Mouse (Mus musculus) frontal cortex, postnatal 36 days (tissue): Measurements from ENCODE around the gene Gm21983.
A peak's percentile ranks its signal among the peaks of the same experiment; 100 is the strongest.

Experiments
- DNase-seq, 2 experiments: peaks; one replicate each; pipeline ENCODE4 v3.0.0; 2022; ENCODE audit warnings: low spot score in 2 of 2

Gene Gm21983

GRCm38 (mm10) chr7:27185986-27186385 is 5.1 kb upstream of the Gm21983 start:
- DNase-seq: no peak

- no peak for DNase-seq
Observed at GRCm38 (mm10) chr7:27184964-27185363, 4.1 kb upstream of the Gm21983 start.

GRCm38 (mm10) chr7:27182498-27182897 is 1.6 kb upstream of the Gm21983 start:
- no peak for DNase-seq

- DNase-seq: no peak
Observed at GRCm38 (mm10) chr7:27180036-27180435, 850 bp downstream of the Gm21983 start.

GRCm38 (mm10) chr7:27179217-27179918 is 1.5 kb downstream of the Gm21983 start:
- no peak for DNase-seq

GRCm38 (mm10) chr7:27178324-27179216 is 2.3 kb downstream of the Gm21983 start, which contains the start of gene Rab4b:
Rab4b (minus strand) TSS chr7:27178896.
- DNase-seq: peak; percentile 99

GRCm38 (mm10) chr7:27177942-27178323 is 3.0 kb downstream of the Gm21983 start:
- no peak for DNase-seq

- DNase-seq: no peak
Observed at GRCm38 (mm10) chr7:27174896-27175295, 6.0 kb downstream of the Gm21983 start.

- no peak for DNase-seq
Observed at GRCm38 (mm10) chr7:27174496-27174895, 6.4 kb downstream of the Gm21983 start.

GRCm38 (mm10) chr7:27170981-27171380 is 9.9 kb downstream of the Gm21983 start:
- DNase-seq: no peak

GRCm38 (mm10) chr7:27168371-27168770 is 12.5 kb downstream of the Gm21983 start:
- no peak for DNase-seq

- no peak for DNase-seq
Observed at GRCm38 (mm10) chr7:27167475-27168094, 13.3 kb downstream of the Gm21983 start.

- DNase-seq: peak; percentile 92 to 94
Observed at GRCm38 (mm10) chr7:27166614-27167474, 14.0 kb downstream of the Gm21983 start, which contains the start of gene Egln2. Egln2 (minus strand) TSS chr7:27166802.

GRCm38 (mm10) chr7:27166229-27166613 is 14.7 kb downstream of the Gm21983 start:
- DNase-seq: peak; percentile 59 to 67

- no peak for DNase-seq
Observed at GRCm38 (mm10) chr7:27165696-27166095, 15.2 kb downstream of the Gm21983 start.

GRCm38 (mm10) chr7:27165007-27165655 is 15.8 kb downstream of the Gm21983 start:
- DNase-seq: no peak

- DNase-seq: no peak
Observed at GRCm38 (mm10) chr7:27164112-27164947, 16.6 kb downstream of the Gm21983 start.

GRCm38 (mm10) chr7:27163450-27163805 is 17.5 kb downstream of the Gm21983 start:
- no peak for DNase-seq

- no peak for DNase-seq
Observed at GRCm38 (mm10) chr7:27162780-27163449, 18.0 kb downstream of the Gm21983 start.
